Mouse (Mus musculus): ENCODE measurements at regions not wholly inside any gene's neighbourhood (a gene's known extent, or its start where the extent isn't known, plus 50 kb on each side); places are given as distances from the start of the nearest gene placed in this dataset.

DNA sequence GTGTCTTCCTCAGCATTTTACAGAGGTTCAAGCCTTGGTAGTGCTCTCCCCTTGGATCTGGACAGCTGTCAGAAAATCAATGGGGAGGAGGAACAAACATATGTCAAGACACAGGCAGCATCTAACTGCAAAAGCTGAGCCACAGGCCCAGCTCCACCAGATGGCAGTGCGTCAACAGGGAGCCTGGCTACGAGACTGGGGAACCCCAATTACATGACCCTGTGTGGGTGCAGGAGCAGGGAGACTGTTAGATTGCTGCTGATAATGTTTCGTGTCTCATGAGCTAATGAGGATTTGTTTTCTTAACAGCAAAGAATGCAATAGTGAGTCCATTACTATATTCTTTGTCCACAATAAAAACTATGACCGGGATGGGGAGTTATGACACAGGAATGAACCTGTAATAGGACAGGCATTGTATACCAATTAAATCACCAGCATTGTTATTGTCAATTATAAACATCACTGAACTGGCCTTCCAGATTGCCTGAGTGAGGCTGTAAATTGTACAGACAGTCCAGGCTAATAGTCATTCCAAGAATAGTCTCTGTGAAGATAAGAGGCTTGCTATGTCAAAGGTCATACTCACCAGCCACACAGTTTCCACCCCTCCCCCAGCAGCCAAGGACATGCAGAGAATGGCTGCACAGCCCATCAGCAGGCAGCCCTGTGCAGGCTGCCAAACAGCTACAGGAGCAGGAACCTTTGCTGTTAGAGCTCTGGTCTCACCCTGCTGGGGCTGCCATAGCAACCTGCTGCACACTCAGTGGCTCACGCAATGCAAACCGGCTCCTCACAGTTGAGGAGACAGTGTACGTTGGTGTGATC is 58.8 kb upstream of the Barx2 start:
- peak; percentile 45 to 52 for DNase-seq

GRCm38 (mm10) chr9:31972629-31972993 is 59.3 kb upstream of the Barx2 start:
- DNase-seq: no peak

- DNase-seq: no peak
These were observed 62.9 kb upstream of the Barx2 start for GRCm38 (mm10) chr9:31976191-31976590.

DNA sequence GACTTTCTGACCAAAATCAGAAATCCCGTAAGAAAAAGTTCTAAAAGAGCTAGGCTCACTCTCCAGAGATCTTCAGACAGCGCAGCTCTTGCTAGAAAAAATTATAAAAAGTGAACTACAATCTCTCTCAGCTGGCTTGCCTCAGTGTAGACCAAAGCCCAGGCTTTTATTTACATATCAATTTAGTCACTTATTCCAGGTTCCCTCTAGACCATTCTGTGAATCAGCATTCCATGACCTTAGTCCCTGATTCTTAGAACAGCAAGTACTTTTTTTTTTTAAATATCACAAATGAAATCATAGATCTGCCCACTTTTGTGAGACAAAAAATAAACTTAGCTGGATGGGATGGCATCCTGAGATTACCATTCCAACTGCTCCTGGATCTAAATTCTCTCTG is 64.8 kb upstream of the Barx2 start:
- DNase-seq: no peak

GRCm38 (mm10) chr9:31979211-31979610 is 65.9 kb upstream of the Barx2 start:
- DNase-seq: no peak

GRCm38 (mm10) chr9:31980459-31980858 is 67.2 kb upstream of the Barx2 start:
- DNase-seq: no peak

GRCm38 (mm10) chr9:31983759-31984586 is 70.7 kb upstream of the Barx2 start:
- no peak for DNase-seq

- DNase-seq: no peak
These were observed 75.6 kb upstream of the Barx2 start for GRCm38 (mm10) chr9:31988826-31989225.

DNA sequence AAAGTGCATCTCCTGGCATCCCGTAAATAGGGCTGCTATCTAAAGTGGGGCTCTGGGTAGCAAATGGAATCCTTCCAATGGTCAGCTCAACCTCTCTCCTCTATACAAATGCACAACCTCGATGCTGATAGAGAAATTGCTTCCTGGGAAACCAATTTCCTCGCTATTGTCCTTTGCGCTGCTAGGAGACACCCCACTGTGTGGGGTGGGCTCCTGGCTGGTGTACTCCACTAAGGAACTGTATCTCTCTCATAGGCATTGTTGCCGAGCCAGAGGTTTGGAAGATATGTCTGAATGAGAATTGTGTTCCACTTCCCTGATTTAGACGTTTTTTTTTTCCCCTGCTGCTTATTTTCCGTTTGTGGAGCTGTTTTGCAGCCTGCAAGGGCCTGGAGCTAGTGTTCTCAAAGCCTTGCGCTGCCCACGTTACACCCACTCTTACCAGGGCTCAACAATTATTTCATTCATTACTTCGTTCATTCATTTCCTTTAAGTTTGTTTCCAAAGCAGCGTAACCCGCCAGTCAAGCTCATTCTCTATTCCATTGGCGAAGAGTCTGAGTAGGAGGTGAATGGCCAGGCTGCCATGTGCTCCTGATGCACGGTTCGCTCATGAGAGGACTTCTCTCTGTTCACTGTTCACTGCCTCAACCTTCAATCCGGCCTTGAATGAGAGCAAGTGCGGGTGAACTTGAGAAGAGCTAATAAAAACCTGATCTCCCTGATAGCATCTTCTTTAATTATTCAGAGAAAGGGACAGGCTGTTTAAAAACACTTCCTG is 76.5 kb upstream of the Barx2 start:
- DNase-seq: no peak

- no peak for DNase-seq
These were observed 77.2 kb upstream of the Barx2 start for GRCm38 (mm10) chr9:31990456-31990855.

- peak; percentile 55 for DNase-seq
These were observed 80.7 kb upstream of the Barx2 start for GRCm38 (mm10) chr9:31993631-31994601.

DNA sequence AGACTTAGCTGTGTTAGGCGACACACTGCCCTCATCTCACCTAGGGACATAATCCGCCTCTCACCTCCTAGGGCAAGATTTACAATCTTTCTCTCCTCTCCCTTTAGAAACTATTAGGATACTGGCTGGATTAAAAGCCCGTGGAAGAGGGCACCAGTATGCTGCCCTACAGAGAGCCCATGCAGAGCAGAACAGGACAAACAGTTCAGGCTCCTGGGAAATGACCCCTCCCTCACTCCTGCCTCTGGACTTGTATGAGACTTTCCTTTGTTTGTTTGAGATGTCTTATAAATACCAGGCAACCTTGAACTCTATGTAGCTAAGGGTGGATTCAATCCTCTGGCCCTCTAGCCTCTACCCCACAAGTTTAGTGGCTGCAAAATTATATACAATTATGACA is 81.8 kb upstream of the Barx2 start:
- no peak for DNase-seq

DNA sequence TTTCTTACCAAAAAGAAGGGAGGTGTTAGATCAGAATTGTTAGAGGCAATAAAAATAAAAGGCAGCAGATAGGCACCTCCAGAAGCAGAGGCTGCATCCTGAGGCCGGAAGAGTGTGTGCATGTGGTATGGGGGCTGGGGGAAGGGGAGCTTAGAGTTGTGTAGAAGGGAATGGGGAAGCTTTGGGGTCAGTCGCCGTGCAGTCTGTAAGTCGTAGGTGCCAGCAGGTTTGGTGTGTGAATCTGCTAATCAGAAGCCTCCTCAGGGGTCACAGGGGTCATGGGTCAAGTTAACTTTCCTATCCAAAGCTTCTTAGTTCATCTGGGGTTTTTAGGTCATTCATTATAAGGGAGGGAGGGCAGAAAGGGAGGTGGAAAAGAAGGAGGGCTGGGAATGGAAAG is 82.4 kb upstream of the Barx2 start:
- DNase-seq: no peak

- no peak for DNase-seq
These were observed 83.4 kb upstream of the Barx2 start for GRCm38 (mm10) chr9:31996466-31997177.

DNA sequence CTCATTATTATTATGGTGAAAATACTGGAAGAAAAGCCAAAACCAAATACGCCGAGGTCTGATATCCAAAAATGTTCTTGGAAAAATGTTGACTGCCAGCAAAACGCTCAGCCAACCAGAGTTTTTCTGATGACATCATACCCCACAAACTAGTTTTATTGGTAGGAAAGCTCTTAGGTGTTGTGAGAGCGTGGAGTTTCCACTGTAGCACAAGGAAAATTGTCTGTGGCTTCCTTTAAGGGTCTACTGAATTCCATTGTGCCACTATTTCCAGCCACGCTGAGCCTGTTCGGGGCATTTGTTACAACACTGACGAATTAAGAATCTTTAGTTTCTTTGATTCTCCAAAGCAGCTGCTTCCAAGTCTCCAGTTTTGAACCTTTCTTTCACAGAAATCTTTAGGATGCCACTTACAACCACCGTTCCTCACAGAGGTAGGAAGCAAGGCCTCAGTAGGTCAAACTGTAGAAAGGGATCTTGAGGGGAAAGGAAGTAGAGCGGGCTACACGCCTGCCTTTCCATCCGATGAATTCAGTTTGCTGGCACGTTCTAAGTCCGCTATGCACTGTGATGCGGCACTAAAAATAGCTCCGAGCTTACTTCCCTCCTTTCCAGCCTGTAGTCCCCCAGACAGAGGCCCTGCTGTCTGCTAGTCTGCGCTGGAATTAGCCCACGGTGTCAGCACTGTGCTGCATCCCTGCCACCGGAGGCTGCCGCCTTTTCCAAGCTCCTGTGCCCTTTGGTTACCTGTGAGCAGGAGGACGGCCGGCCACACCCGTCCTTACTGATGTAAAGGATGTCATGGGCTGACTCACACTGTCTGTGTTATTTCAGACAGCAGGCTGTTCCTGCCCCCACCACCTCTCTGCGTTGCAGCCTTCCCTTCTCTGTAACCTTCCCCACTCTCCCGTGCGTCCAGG is 84.2 kb upstream of the Barx2 start:
- DNase-seq: no peak

GRCm38 (mm10) chr9:31998488-31999280 is 85.4 kb upstream of the Barx2 start:
- no peak for DNase-seq

DNA sequence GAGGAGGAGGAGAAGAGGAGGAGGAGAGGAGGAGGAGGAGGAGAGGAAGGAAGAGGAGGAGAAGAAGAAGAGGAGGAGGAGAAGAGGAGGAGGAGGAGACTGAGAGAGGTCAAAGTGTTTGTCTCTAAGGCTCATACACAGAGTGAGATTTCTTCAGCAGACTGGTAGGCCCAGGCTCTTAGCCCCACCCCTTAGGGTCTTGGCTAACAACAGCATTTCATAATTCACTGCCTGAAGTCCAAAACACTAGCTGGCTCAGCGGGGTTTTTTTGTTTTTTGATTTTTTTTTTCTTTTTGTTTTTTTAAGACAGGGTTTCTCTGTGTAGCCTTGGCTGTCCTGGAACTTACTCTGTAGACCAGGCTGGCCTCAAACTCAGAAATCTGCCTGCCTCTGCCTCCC is 86.5 kb upstream of the Barx2 start:
- DNase-seq: no peak

- DNase-seq: no peak
These were observed 89.7 kb upstream of the Barx2 start for GRCm38 (mm10) chr9:32002924-32003323.

- DNase-seq: no peak
These were observed 90.5 kb upstream of the Barx2 start for GRCm38 (mm10) chr9:32003730-32004129.
